Mouse (Mus musculus): Measurements from ENCODE around the gene Cd47. TPM values are rescaled to one million over a fixed set of nuclear protein-coding genes. Genes with fewer than 3 reads are reported as not detected.

The Cd47 gene
- polyA plus RNA-seq, 1 experiment: 56.8 TPM

GRCm38 (mm10) chr16:49774059-49775001 is 26.0 kb upstream of the Cd47 start:
- peak overlapping the region; percentile 58 for H3K27ac ChIP-seq (ENCODE audit: insufficient read depth, low read length)
- H3K4me3 ChIP-seq (ENCODE audit: extremely low read depth, insufficient read depth, insufficient read length): no peak overlapping the region
- no peaks in the 10 kb centered on the region for H3K36me3 ChIP-seq (ENCODE audit: control insufficient read depth, insufficient read depth, low read length)
- TF ChIP-seq CTCF (IDR thresholded peaks at IDR 0.05; ENCODE audit: extremely low read depth, insufficient read depth, insufficient read length, insufficient replicate concordance): no peak
- TF ChIP-seq POLR2A (IDR thresholded peaks at IDR 0.05; ENCODE audit: low read depth, low read length): no peak
- peaks cover 23% of the 10 kb centered on the region; the same call in 1 of the 2 replicates for H3K4me1 ChIP-seq (ENCODE audit: control insufficient read depth, insufficient read depth, insufficient read length)
- H3K27me3 ChIP-seq (ENCODE audit: control insufficient read depth, insufficient read depth, low read length): no peaks in the 10 kb centered on the region
- 32% methylated on average over 18 of the region's 18 CpGs for WGBS
- DNase-seq (ENCODE audit: low read depth in 1 of 2, low spot score in 2 of 2): no peak

GRCm38 (mm10) chr16:49775002-49775966 is 25.0 kb upstream of the Cd47 start:
- Histone ChIP-seq H3K4me1 (ENCODE audit: control insufficient read depth, insufficient read depth, insufficient read length) (peaks cover 23% of the 10 kb centered on the region; the same call in 1 of the 2 replicates), H3K27me3 (ENCODE audit: control insufficient read depth, insufficient read depth, low read length) (no peaks in the 10 kb centered on the region), H3K27ac (ENCODE audit: insufficient read depth, low read length) (peak overlapping the region; percentile 52; the same call in 1 of the 2 replicates), H3K36me3 (ENCODE audit: control insufficient read depth, insufficient read depth, low read length) (no peaks in the 10 kb centered on the region), H3K4me3 (ENCODE audit: extremely low read depth, insufficient read depth, insufficient read length) (no peak overlapping the region)
- no peak for DNase-seq (ENCODE audit: low read depth in 1 of 2, low spot score in 2 of 2)
- no peak for TF ChIP-seq POLR2A (IDR thresholded peaks at IDR 0.05; ENCODE audit: low read depth, low read length)
- WGBS: 45% methylated on average over 22 of the region's 22 CpGs

GRCm38 (mm10) chr16:49776981-49777380 is 23.4 kb upstream of the Cd47 start:
- no peaks in the 10 kb centered on the region for H3K36me3 ChIP-seq (ENCODE audit: control insufficient read depth, insufficient read depth, low read length)
- H3K4me1 ChIP-seq (ENCODE audit: control insufficient read depth, insufficient read depth, insufficient read length): peaks cover 29% of the 10 kb centered on the region; the same call in 1 of the 2 replicates
- H3K4me3 ChIP-seq (ENCODE audit: extremely low read depth, insufficient read depth, insufficient read length): no peak overlapping the region
- no peaks in the 10 kb centered on the region for H3K27me3 ChIP-seq (ENCODE audit: control insufficient read depth, insufficient read depth, low read length)
- H3K27ac ChIP-seq (ENCODE audit: insufficient read depth, low read length): no peak overlapping the region
- TF ChIP-seq CTCF (IDR thresholded peaks at IDR 0.05; ENCODE audit: extremely low read depth, insufficient read depth, insufficient read length, insufficient replicate concordance) (no peak), POLR2A (IDR thresholded peaks at IDR 0.05; ENCODE audit: low read depth, low read length) (no peak)
- WGBS: 79% methylated on average over 7 of the region's 7 CpGs
- DNase-seq (ENCODE audit: low read depth in 1 of 2, low spot score in 2 of 2): no peak

GRCm38 (mm10) chr16:49781556-49782156 is 18.7 kb upstream of the Cd47 start:
- Histone ChIP-seq H3K4me3 (ENCODE audit: extremely low read depth, insufficient read depth, insufficient read length) (no peak overlapping the region), H3K4me1 (ENCODE audit: control insufficient read depth, insufficient read depth, insufficient read length) (peaks cover 9% of the 10 kb centered on the region), H3K36me3 (ENCODE audit: control insufficient read depth, insufficient read depth, low read length) (no peaks in the 10 kb centered on the region), H3K27ac (ENCODE audit: insufficient read depth, low read length) (peak overlapping the region; percentile 69; the same call in 1 of the 2 replicates), H3K27me3 (ENCODE audit: control insufficient read depth, insufficient read depth, low read length) (no peaks in the 10 kb centered on the region)
- peak in 1 of 2 experiments; percentile 49 for DNase-seq (ENCODE audit: low read depth in 1 of 2, low spot score in 2 of 2)
- TF ChIP-seq CTCF (IDR thresholded peaks at IDR 0.05; ENCODE audit: extremely low read depth, insufficient read depth, insufficient read length, insufficient replicate concordance): no peak
- TF ChIP-seq POLR2A (IDR thresholded peaks at IDR 0.05; ENCODE audit: low read depth, low read length): no peak
- WGBS: 7% methylated on average over 5 of the region's 5 CpGs

- Histone ChIP-seq H3K36me3 (ENCODE audit: control insufficient read depth, insufficient read depth, low read length) (no peaks in the 10 kb centered on the region), H3K4me3 (ENCODE audit: extremely low read depth, insufficient read depth, insufficient read length) (no peak overlapping the region), H3K27me3 (ENCODE audit: control insufficient read depth, insufficient read depth, low read length) (no peaks in the 10 kb centered on the region), H3K4me1 (ENCODE audit: control insufficient read depth, insufficient read depth, insufficient read length) (peaks cover 9% of the 10 kb centered on the region), H3K27ac (ENCODE audit: insufficient read depth, low read length) (no peak overlapping the region)
- no peak for DNase-seq (ENCODE audit: low read depth in 1 of 2, low spot score in 2 of 2)
- TF ChIP-seq POLR2A (IDR thresholded peaks at IDR 0.05; ENCODE audit: low read depth, low read length) (no peak), CTCF (IDR thresholded peaks at IDR 0.05; ENCODE audit: extremely low read depth, insufficient read depth, insufficient read length, insufficient replicate concordance) (no peak)
Observed at GRCm38 (mm10) chr16:49783369-49783768, 17.0 kb upstream of the Cd47 start.

- Histone ChIP-seq H3K27me3 (ENCODE audit: control insufficient read depth, insufficient read depth, low read length) (no peaks in the 10 kb centered on the region), H3K4me3 (ENCODE audit: extremely low read depth, insufficient read depth, insufficient read length) (no peak overlapping the region), H3K4me1 (ENCODE audit: control insufficient read depth, insufficient read depth, insufficient read length) (peaks cover 11% of the 10 kb centered on the region), H3K36me3 (ENCODE audit: control insufficient read depth, insufficient read depth, low read length) (no peaks in the 10 kb centered on the region), H3K27ac (ENCODE audit: insufficient read depth, low read length) (no peak overlapping the region)
- no peak for TF ChIP-seq CTCF (IDR thresholded peaks at IDR 0.05; ENCODE audit: extremely low read depth, insufficient read depth, insufficient read length, insufficient replicate concordance)
- TF ChIP-seq POLR2A (IDR thresholded peaks at IDR 0.05; ENCODE audit: low read depth, low read length): no peak
- 97% methylated on average over 6 of the region's 6 CpGs for WGBS
- DNase-seq (ENCODE audit: low read depth in 1 of 2, low spot score in 2 of 2): no peak
Observed at GRCm38 (mm10) chr16:49786116-49786515, 14.2 kb upstream of the Cd47 start.
